Mouse (Mus musculus): Measurements from ENCODE around the gene Rell1.

GRCm38 (mm10) chr5:63887111-63887510, 81.6 kb downstream of the Rell1 start:
- no peak for TF ChIP-seq ZC3H11A (IDR thresholded peaks at IDR 0.05; ENCODE audit: borderline replicate concordance, low read depth, low read length)
- no peak for TF ChIP-seq HCFC1 (IDR thresholded peaks at IDR 0.05; ENCODE audit: borderline replicate concordance, insufficient read depth, low read length)
- TF ChIP-seq CHD2 (IDR thresholded peaks at IDR 0.05; ENCODE audit: low read depth, low read length) = no peak
